Mouse (Mus musculus): ENCODE measurements around the gene Olfr1417.

Gene Olfr1417

DNA sequence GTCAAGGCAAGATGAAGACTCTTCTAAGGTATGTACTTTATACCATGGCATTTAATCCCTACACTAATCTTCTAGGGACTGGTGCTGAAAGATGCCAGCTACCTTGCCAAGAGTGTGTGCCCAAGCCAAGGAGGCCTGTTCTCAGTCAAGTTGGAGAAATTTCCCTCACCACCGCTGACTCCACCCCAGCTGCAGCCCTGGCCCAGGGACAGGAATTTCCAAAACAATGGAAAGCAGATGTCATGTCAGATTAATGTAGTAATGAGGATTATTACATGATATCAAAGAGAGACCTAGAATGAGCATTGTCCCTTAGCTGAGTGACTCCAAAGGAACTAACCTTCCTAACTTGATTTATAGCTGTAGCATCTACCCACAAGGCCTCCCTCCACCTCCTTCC lies 28.2 kb downstream of the Olfr1417 start:
- no peak for DNase-seq (ENCODE audit: low spot score)

DNA sequence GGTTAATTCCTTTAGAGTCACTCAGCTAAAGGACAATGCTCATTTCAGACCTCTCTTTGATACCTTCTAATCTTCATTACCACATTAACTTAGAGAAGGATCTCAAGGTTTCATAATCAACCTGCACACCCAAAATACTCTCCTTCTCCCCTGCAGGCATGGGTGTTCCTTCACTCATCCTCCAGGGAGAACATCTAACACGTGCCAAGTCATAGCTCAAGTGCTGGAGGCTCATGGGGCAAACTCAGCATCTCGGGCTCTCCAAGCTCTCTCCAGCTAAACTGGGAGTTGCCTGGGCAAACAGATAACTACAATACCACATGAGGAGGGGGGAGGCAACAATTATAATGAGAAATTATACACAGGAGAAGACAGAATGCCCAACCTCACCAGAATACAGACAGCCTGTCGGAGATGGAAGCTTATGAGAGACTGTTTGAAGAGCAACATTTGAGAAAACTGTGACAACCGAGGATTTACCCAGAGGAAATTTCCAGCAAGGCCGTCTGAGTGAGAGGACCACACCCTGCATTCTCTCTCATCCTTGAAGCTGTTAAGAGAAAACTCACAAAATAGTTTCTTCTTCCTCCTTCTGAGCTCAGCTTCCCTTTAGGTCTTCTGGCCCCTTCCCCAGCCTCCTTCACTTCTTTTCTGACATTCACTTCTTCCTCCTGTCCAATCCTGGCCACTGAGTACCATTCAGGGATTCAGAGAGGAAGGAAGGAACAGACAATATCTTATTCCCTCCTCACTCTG lies 28.8 kb downstream of the Olfr1417 start:
- DNase-seq (ENCODE audit: low spot score): no peak

DNA sequence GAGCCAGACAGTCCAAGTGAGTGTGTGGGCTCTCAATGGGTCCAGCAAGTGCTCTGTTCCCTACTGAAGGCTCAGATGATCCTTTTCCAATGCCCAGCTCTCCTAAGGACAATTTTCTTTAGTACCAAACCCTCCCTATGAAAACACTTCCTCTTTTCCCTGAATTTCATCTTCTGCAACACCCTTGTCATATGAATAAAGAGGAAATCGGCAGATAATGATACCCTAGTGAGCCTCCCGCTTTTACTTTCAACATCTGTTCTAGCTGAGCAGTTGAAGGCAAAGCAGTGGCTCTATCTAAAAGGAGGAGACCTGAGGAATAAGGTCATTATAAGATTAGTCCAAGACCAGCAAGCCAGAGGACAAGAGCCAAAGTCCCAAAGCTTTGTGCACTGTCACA lies 30.6 kb downstream of the Olfr1417 start:
- no peak for DNase-seq (ENCODE audit: low spot score)

DNA sequence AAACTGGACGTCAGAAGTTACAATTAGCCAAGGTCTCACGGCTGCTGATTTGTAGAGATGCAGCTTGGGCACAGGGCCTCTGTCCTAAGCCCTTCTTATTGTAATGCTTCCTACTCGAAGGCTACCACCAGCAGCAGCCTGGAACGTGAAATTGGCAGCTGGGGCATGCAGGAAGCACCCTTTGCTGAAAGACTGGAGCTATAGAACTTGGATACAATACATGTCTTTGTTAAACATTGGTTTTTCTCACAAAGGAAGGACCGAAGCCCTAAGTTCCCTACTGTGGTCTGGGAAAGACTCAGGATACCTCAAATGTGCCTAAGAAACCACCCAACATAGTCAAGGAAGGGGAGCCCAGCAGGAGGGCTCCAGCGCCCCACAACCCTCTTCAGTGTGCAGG lies 31.2 kb downstream of the Olfr1417 start:
- no peak for DNase-seq (ENCODE audit: low spot score)

DNA sequence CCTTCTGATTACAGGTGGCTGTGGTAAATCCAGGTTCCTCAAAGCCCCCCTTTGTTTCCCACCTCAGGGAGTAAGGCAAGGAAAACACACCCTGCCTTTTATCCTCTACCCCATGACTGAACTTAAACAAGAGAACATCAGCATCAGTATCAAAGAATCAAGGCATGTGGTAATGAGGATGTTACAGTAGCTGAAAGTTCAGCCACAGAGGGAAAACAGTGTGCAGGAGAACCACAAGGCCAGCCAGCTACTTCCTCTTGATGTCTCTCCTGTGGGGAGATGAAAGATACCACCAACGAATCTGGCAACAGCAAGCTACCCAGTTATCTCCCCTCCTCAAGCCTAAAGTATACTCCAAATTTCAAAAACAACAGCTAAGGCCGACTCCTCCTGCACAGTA lies 31.8 kb downstream of the Olfr1417 start:
- DNase-seq (ENCODE audit: low spot score): no peak

DNA sequence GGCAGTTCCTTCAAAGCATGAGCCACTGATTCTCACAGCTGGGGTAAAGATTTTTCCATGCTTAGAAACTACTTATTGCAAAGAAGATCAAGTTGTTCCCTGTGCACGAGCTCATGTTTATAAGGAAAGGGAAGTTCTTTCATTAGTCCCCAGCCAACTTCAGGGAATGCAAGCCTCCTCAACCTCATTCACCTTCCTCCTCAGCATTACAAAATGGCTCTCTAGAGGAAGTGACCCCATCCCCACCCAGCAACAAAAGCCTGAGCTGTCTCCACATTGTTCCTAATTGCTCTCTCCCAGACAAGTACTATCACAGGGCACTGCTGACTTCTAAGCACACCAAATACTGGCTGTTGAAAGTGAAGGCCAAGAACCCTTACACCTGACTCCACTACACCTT lies 34.6 kb downstream of the Olfr1417 start:
- no peak for DNase-seq (ENCODE audit: low spot score)

DNA sequence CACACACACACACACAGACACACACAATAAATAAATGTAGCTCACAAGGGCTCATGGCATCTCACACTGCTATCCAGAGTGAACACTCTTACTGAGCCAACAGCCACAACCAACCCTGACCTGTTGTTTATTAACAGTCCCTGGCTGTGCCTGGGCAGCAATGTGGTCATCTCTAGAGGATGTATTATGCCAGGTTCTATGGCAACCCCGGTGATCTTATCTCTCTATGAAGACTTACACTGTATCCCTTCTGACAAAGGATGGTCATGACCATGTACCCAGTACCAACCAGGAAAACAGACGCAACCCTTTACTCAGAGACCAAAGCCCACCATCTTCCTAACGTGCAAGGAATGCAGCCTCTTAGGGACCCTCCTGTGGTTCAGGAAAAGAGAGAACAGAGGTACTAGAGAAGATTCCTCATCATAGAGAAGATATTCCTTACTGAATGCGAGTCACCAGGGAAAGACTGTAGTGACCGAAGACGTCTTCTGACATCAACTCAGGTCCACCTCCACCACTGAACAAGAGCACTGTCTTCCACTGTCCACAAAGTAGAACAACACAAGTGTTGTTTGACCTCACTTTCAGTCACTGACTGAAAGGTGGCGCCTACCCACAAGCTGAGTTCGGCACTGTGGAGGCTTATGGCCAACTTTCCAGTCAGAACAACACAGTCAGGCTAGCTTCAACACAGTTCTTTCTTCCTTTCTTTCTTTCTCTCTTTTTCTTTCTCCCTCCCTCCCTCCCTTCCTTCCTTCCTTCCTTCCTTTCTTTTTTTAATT lies 38.3 kb downstream of the Olfr1417 start:
- no peak for DNase-seq (ENCODE audit: low spot score)

DNA sequence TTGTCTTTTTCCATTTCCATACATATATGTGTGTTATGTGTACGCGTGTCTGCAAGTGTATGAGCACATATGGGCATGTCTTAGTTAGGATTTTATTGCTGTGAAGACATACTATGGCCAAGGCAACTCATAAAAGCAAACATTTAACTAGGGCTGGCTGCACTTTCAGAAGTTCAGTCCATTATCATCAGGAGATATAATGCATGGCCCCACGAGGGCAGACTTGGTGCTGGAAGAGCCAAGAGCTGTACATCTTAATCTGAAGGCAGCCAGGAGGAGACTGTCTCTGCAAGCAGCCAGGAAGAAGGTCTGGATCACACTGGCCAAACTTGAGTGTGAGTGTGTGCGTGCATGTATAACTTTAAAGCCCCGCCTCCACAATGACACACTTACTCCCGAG lies 44.6 kb downstream of the Olfr1417 start:
- no peak for DNase-seq (ENCODE audit: low spot score)

DNA sequence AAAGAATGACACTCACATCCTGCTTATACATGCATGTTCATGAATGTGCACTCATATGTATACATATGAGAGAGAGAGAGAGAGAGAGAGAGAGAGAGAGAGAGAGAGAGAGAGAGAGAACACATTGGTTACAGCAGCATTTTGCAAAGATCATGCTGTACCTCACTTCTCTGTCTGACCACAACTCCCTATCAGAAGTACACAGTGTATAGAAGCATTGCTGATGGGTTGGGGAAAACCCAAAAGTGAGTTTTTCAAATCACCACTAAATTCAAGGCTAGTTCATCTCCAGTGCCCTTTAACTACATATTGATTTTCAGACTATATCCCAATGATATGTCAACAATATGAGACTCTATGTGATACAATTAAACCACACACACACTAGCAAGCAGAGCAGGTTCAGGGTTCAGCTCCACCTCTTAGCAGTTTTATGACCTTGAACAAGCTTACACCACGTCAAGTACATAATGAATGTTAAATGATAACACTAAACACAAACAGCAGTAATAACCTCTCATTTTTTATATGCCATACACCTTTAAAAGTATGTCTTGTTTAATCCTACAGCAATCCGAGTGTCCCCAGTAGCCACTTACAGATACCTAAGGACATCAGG lies 45.2 kb downstream of the Olfr1417 start:
- no peak for DNase-seq (ENCODE audit: low spot score)

DNA sequence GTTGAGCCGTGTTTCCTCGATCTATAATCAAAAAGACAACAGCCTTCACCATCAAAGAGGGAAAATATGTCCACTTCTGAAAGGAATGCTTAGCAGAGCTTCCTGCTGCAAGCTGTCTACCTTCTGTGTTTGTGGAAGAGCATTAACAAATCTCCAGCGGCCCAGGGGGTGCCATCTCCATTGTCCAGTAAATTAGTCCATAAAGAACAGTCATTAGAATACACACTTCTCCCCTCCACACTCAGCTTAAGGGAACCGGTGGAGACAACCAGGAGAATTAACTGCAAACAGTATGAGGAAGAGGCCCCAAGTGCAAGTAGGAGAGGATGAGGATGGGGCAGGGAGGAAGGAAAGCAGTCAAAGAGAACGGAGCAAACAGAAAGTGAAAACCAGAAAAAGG lies 47.2 kb downstream of the Olfr1417 start:
- no peak for DNase-seq (ENCODE audit: low spot score)

DNA sequence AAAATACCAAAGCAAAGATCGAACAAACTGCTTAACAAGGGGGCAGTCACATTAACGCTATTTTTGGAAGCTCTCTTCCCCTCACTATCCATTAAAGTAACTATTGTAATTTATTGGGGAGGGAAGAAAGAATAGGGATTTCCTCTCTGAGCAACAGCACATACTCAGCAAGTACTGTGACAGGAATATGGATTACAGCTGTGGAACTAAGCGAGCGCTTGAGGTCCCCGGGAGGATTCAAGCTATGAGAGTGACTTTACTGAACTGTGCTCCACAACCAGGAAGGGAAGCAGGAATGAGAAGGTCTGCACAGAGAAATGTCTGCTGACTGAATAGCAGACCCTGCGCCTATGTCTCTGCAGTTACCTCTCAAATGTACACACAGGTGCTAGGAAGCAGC lies 50.1 kb downstream of the Olfr1417 start:
- no peak for DNase-seq (ENCODE audit: low spot score)

DNA sequence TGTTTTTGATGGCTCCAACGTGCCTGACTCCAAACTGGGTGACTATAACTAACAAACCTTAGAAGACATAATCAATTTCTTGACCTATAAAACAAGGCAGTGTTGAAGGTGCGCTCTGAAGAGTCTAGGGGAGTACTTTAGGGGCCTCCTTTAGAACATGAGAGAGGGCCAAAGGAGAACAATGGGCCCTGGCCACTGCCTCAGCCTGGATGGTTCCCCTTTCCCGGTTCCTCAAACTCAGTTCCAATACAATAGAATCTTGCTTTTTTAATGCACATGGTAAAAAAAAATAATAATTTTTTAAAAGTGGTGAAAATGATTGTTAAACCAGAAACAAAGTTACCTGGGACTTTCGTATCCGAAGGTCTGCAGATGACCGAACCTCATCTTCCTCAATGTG lies 51.2 kb downstream of the Olfr1417 start:
- DNase-seq (ENCODE audit: low spot score): no peak

DNA sequence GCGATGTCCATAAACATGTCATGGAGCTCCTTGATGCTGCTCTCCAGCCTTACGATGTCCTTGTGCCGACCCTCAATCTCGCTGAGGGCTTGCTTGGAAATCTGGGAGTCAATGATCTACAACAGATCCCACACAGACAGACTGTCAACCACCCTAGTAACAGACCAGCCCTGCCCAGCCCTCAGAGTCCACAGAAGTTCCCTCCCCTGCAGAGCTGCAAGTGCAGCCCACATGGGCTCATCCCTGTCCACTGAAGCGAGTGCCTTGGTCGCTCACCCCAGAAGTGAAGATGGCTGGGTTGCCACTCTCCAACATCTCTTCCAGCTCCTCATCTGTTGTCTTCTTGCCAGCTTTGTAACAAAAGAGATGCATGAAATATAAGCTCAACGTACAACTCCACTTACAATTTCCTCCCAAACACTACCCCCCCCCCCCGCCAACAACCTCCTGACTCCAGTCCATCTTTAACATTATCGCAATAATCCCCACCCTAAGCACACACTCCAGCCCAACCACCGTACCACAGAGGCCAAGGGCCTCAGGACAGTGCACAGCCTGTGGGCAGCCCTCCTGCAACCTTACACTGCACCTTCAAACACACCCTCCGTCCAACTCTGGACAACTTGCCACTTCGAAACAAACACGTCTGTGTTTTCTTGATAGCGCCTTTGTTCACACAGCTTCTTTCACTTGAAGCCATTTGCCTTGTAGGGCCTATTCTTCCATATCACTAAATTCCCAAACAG lies 53.4 kb downstream of the Olfr1417 start:
- DNase-seq (ENCODE audit: low spot score): no peak

DNA sequence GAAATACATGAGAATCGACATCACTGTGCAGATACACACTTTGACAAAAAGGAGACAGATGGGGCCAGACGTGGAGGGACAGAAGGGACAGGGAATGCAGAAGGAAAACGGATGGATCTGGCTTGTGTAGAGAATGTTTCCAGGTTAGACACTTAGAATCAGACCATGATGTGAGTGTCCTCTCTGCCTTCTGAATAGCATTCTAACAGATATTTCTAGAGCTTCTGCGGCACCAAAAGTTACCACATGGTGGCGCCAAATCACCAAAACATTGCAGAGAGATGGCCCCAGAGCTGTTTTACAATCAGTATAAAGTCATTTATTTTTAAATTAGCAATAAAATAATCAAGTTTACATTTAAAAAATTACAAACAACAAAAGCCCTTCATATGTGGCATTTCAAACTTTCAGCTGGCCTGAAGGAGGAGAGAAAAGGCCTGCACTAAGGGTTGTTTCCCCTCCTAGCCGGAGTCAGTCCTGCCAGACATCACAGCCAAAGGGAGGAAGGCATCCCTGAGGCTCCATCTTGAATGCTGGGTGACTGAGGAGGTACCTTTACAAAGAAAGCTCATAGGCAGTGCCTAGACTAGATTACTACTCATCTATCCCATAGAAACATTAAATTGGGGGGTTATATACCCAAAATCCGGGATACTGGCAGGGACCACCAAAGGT lies 61.7 kb downstream of the Olfr1417 start:
- no peak for DNase-seq (ENCODE audit: low spot score)
